Mouse (Mus musculus) lung, embryonic 16.5 days (tissue): ENCODE data around the gene Fancm. TPM values are rescaled to one million over a fixed set of nuclear protein-coding genes. Genes with fewer than 3 reads are reported as not detected.

ENCODE experiments used
- ATAC-seq: fragments of 200-750 bp; cut with Nextera tagmentation; 2 replicates; pipeline ENCODE4 v1.8.0; 2017; ENCODE audit warnings: low read depth, mild to moderate bottlenecking, moderate library complexity
- H3K27ac ChIP-seq: fragments of 300-500 bp; sonication (generic); 2 replicates; pipeline ENCODE4 v1.5.1; 2014; ENCODE audit warnings: mild to moderate bottlenecking, control low read depth, low read length
- H3K27me3 ChIP-seq: fragments of 300-500 bp; sonication (generic); 2 replicates; pipeline ENCODE4 v1.6.1; 2014; ENCODE audit warnings: low read depth, low read length, mixed read lengths; ENCODE audit not compliant: control insufficient read depth, insufficient read depth
- H3K36me3 ChIP-seq: fragments of 300-500 bp; sonication (generic); 2 replicates; pipeline ENCODE4 v1.6.1; 2014; ENCODE audit warnings: low read length; ENCODE audit not compliant: control insufficient read depth, insufficient read depth
- H3K4me1 ChIP-seq: fragments of 300-500 bp; sonication (generic); replicated peaks from 2 replicates; pipeline ENCODE4 v1.6.1; 2014; ENCODE audit warnings: low read length, mixed read lengths; ENCODE audit not compliant: control insufficient read depth, insufficient read depth
- H3K4me2 ChIP-seq: fragments of 300-500 bp; sonication (generic); 2 replicates; pipeline ENCODE4 v1.6.1; 2014; ENCODE audit warnings: low read depth, low read length, control low read depth
- H3K4me3 ChIP-seq: fragments of 300-500 bp; sonication (generic); 2 replicates; pipeline ENCODE4 v1.5.1; 2014; ENCODE audit warnings: mild to moderate bottlenecking, low read length, control low read depth
- H3K9ac ChIP-seq: fragments of 300-500 bp; sonication (generic); 2 replicates; pipeline ENCODE4 v1.6.1; 2014; ENCODE audit warnings: low read length, control low read depth
- H3K9me3 ChIP-seq: fragments of 300-500 bp; sonication (generic); 2 replicates; pipeline ENCODE4 v1.6.1; 2016; ENCODE audit warnings: low read length; ENCODE audit not compliant: control insufficient read depth
- WGBS: fragments of 180-500 bp; shearing (Covaris S2); extraction: QIAGEN DNeasy Blood & Tissue Kit; methylation state at CpG from one replicate; pipeline ENCODE4 v1.1.7; 2014; 5-methylcytosine and 5-hydroxymethylcytosine counted together
- polyA plus RNA-seq: library from polyadenylated mRNA; unstranded; fragments of >200 nt; fragmentation: Nextera tagmentation; extraction: Ambion mirVana; gene quantifications from 2 replicates; pipeline ENCODE4 v1.2.1, GENCODE M21; 2015

Fancm gene
- 6.3 and 7.9 TPM in 2 replicates for polyA plus RNA-seq

DNA sequence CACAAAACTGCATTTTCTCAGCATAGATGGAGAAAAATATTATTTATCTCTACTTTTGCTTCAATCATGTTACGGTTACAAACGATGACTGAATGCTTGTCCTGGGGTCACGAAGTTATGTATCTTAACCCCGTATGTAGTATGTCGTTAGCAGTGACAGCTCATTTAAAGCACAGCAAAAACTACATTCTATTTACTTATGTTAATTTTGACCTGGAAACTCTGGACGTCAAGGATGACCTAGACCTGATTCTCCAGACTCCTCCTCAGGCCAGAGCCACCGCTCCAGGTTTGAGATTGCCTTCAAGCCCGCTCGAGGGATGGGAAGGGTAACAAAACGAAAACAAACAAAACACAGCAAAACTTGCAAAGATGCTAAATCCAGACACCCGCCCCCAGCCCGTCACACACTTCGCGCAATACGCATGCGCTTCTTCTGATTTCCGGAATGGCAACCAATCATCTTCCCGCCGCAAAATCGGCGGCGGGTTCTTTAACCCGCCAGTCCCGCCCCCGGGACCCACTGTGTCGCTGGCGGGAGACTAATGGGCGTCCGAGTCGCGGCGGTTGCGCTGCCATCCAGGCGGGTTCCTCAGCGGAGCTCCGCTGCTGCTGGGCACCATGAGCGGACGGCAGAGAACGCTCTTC, at the start of gene Fancm:
Gene Fancm (plus strand): TSS at position 519 of the 648 bp plus-strand sequence.
- peak; percentile 45 for ATAC-seq
- Histone ChIP-seq H3K36me3 (no peaks in the 10 kb centered on the region; the same call in 1 of the 2 replicates), H3K4me1 (peaks cover 20% of the 10 kb centered on the region), H3K4me3 (peak within 1 kb of the TSS; percentile 73), H3K27me3 (no peaks in the 10 kb centered on the region), H3K9me3 (no peaks in the 10 kb centered on the region), H3K4me2 (peak within 1 kb of the TSS; percentile 95), H3K9ac (peak within 1 kb of the TSS; percentile 87), H3K27ac (peak within 1 kb of the TSS; percentile 83)
- 1% methylated on average over 39 of the region's 39 CpGs for WGBS

DNA sequence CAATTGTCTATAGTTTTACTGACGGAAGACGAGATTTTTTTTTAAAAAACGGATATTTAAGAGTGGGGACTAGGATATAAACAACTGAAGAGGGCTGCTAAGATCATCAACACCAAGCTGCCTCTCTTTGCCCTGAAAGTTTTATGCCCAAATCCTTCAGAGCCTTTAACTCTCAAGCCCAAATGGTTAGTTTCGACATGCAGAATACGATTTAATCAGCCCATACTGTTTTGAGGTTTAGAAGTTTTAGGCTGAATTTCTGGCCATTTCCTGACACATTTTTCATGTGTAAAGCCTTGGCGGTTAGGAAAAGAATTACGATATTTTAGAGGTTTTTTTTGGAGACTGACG, 39.6 kb upstream of the Fancm start:
- no peaks in the 10 kb centered on the region for H3K36me3 ChIP-seq
- peak; percentile 3; the same call in 1 of the 2 replicates for ATAC-seq
- no peak overlapping the region for H3K27ac ChIP-seq
- H3K4me1 ChIP-seq: peaks cover 9% of the 10 kb centered on the region
- H3K9me3 ChIP-seq: no peaks in the 10 kb centered on the region
- H3K27me3 ChIP-seq: no peaks in the 10 kb centered on the region
- peak overlapping the region; percentile 96 for H3K9ac ChIP-seq
- H3K4me3 ChIP-seq: peak overlapping the region; percentile 91
- peak overlapping the region; percentile 79 for H3K4me2 ChIP-seq
- WGBS: 44% methylated on average over 8 of the region's 8 CpGs

DNA sequence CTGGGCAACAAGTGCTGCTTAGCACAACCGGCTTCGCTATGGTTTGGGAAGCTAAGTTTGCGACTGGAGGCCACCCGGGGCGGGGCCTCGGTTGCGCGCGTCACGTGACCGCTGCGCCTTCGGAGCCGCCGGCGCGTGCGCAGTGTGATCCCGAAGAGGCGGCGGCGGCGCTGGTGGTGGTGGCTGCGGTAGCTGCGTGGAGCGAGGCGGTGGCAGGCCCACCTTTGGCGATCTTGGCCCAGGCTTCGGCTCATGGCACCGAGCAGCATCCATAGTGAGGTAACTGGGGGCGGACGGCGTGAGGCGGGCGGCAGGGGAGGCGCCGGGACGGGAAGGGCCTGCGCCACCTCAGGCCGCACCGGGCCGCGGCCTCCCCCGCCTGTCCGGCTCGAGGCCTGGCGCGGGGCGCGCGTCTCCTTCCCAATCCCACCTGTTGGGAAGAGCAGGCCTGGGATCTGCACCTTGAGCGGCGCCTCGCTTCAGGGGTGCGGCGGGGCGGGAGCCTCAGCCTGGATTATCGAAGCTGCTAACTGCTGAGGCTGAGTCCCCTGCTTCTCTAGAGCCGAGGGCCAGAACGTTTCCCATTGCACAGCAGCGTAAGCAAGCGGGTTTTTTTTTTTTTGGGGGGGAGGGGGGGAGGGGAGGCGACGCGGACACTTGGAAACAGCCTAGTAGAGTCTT, 39.1 kb upstream of the Fancm start, which contains the start of gene Prpf39:
Gene Prpf39 (plus strand): TSS at position 144 of the 681 bp plus-strand sequence.
- peak within 1 kb of the TSS; percentile 79 for H3K4me2 ChIP-seq
- no peaks in the 10 kb centered on the region for H3K27me3 ChIP-seq
- H3K9me3 ChIP-seq: no peaks in the 10 kb centered on the region
- peaks cover 9% of the 10 kb centered on the region for H3K4me1 ChIP-seq
- H3K36me3 ChIP-seq: no peaks in the 10 kb centered on the region
- peak within 1 kb of the TSS; percentile 96 for H3K9ac ChIP-seq
- 0% methylated on average over 64 of the region's 65 CpGs for WGBS
- peak within 1 kb of the TSS; percentile 91 for H3K4me3 ChIP-seq
- peak within 1 kb of the TSS; percentile 86 for H3K27ac ChIP-seq
- ATAC-seq: peak; percentile 97

DNA sequence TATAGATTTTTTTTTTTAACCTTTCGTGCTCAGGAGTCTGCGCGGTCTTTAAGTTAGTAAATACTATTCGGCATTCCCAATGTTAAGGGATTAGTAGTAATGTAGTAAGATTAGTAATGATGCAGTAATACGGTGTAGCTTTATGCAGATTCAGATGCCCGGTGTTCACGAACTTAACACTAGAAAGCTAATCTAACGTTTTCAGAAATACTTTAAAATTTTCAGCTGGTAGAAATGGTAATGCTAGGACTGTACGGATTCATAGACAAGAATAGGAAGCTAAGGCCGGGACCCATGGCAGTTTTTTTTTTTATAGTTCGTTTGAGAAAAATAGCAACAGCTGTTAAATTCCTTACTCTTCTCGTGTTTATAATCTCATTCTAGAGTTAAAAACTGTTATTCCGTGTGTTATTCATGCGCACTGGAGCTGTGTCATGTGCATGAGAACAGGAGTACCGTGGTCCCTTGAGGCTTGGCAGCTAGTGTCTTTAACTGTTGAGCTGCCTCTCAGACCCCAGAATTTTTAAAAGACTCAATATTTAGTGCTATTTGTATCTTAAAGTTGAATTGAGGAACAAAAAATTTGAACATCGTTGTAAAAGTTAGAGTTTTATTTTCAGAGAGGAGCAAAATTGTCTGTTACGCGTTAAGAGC, 38.4 kb upstream of the Fancm start:
- ATAC-seq: no peak
- no peak overlapping the region for H3K27ac ChIP-seq

DNA sequence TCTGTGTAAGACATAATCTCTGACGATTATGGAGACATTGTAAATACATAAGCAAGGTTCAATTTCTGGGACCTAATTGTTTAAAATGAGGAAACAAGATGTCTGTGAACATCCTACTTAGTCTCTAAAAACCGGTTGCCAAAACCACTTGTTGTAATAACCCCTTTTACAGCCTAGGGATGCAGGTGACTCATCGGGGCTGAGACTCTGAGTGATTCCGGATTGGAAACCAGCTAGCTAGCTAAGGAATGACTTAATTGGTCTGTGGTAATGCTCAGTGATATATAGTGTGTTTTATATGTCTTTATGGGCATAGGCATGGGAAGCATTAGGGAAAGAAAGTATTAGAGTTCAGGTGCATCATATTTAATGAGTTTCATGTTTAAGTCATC, 37.9 kb upstream of the Fancm start:
- peak overlapping the region; percentile 79 for H3K4me2 ChIP-seq
- 0 out of 2 replicates have a peak overlapping the region, but pooled peaks have one; percentile 24 for H3K9ac ChIP-seq
- WGBS: 26% methylated on average over 4 of the region's 4 CpGs
- no peaks in the 10 kb centered on the region for H3K27me3 ChIP-seq
- no peaks in the 10 kb centered on the region for H3K9me3 ChIP-seq
- peaks cover 9% of the 10 kb centered on the region for H3K4me1 ChIP-seq
- no peak overlapping the region for H3K27ac ChIP-seq
- peak overlapping the region; percentile 91 for H3K4me3 ChIP-seq
- ATAC-seq: no peak
- H3K36me3 ChIP-seq: 0 out of 2 replicates have a peak, but pooled peaks cover 2% of the 10 kb centered on the region

More for the DNA sequence above, 38.4 kb upstream of the Fancm start:
- Histone ChIP-seq H3K4me1 (peaks cover 9% of the 10 kb centered on the region), H3K4me2 (peak overlapping the region; percentile 79), H3K9ac (peak overlapping the region; percentile 96), H3K4me3 (peak overlapping the region; percentile 91), H3K27me3 (no peaks in the 10 kb centered on the region), H3K9me3 (no peaks in the 10 kb centered on the region), H3K36me3 (no peaks in the 10 kb centered on the region)
- WGBS: 12% methylated on average over 18 of the region's 18 CpGs

DNA sequence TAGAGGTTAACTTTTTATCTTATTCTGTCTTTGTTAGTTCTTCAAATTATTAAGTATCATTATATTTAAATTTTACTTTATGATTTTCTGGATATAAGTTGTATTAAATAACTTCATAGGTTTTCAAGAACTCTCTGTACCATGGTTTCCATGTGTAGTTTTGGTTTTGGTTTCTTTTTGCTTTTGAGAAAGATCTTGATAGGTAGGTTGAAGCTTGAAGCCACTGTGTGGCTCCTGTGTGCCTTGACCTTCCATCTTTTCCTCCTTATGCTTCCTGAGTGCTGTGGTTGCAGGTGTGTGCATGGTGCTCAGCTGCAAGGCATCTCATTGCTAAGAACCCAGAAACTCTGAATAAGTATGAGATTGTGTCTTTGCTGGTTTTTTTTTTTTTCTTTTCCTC, 26.6 kb upstream of the Fancm start:
- H3K27me3 ChIP-seq: no peaks in the 10 kb centered on the region
- H3K4me1 ChIP-seq: no peaks in the 10 kb centered on the region
- no peak for ATAC-seq
- no peak overlapping the region for H3K4me3 ChIP-seq
- H3K9ac ChIP-seq: no peak overlapping the region
- H3K4me2 ChIP-seq: no peak overlapping the region
- H3K9me3 ChIP-seq: no peaks in the 10 kb centered on the region
- H3K27ac ChIP-seq: no peak overlapping the region
- peaks cover 13% of the 10 kb centered on the region for H3K36me3 ChIP-seq

DNA sequence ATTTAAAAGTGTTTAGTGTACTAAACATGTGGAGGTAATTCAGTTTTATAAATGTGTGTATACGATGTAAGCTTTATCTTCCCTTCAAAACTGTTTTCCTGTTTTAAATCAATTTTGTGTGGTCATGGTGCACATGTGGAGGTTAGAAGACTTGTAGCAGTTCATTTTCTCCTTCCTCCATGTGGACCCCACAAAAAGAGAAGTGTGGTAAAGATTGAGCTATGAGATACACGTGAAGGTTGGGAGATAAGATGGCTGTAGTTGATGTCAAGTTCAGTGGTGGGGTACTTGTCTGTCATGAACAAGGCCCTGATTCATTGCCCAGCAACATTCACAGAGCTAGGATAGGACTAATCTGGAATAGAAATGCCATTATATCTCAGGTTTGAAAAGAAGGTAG, 17.2 kb upstream of the Fancm start:
- Histone ChIP-seq H3K4me2 (no peak overlapping the region), H3K4me1 (no peaks in the 10 kb centered on the region), H3K36me3 (peaks cover 33% of the 10 kb centered on the region), H3K4me3 (no peak overlapping the region), H3K27me3 (no peaks in the 10 kb centered on the region), H3K27ac (no peak overlapping the region), H3K9me3 (no peaks in the 10 kb centered on the region), H3K9ac (no peak overlapping the region)
- ATAC-seq: no peak
- WGBS: 77% methylated on average over 2 of the region's 2 CpGs

DNA sequence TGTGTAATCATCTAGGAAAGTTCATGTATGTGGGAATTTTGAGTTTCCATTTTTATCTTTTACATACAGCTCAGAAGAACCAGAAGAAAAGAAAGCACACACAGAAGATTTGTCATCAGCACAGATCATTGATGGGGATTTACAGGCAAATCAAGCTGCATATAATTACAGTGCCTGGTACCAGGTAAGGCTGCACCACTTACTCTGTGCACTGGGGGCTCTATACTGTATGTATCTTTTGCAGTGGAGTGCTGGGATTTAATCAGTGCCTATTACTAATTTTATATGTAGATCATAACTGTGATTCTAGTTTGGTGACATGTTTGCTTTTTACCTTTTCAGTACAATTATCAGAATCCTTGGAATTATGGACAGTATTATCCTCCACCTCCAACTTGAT, 14.3 kb upstream of the Fancm start:
- Histone ChIP-seq H3K9ac (no peak overlapping the region), H3K27ac (no peak overlapping the region), H3K4me3 (no peak overlapping the region), H3K36me3 (peaks cover 36% of the 10 kb centered on the region), H3K4me1 (no peaks in the 10 kb centered on the region), H3K9me3 (no peaks in the 10 kb centered on the region), H3K4me2 (no peak overlapping the region), H3K27me3 (no peaks in the 10 kb centered on the region)
- ATAC-seq: no peak

DNA sequence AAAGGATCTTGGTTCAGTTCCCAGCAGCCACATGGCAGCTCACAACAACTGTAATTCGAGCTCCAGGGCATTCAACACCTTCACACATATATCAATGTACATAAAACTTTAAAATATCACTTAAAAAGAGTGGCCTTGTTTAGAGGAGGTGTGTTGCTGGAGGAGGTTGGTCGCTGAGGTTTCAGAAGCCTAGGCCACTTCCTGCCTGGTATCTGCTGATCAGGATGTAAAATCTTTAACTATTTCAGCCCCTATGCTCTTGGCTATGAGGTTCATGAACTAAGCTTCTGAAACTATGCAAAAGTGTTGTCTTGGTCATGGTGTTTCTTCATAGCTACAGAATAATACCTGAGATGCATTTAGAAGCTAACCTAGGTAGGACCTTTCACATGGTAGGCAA, 10.2 kb upstream of the Fancm start:
- no peak for ATAC-seq
- H3K36me3 ChIP-seq: peaks cover 31% of the 10 kb centered on the region

More for the DNA sequence above, 10.2 kb upstream of the Fancm start:
- Histone ChIP-seq H3K4me1 (0 out of 2 replicates have a peak, but pooled peaks cover 2% of the 10 kb centered on the region), H3K9ac (no peak overlapping the region), H3K9me3 (no peaks in the 10 kb centered on the region), H3K27ac (no peak overlapping the region), H3K4me3 (no peak overlapping the region), H3K4me2 (no peak overlapping the region), H3K27me3 (no peaks in the 10 kb centered on the region)
- WGBS: 54% methylated on average over 2 of the region's 2 CpGs
